Mouse (Mus musculus) left cerebral cortex, postnatal 25 days (tissue): ENCODE measurements at regions not wholly inside any gene's neighbourhood (a gene's known extent, or its start where the extent isn't known, plus 50 kb on each side); places are given as distances from the start of the nearest gene placed in this dataset.
"Not testable (repeated sequence)": the region's sequence is repeated elsewhere in the genome, so short reads cannot be mapped to it uniquely, and the experiment has no call there.

Source experiments
- DNase-seq, 2 experiments: peaks; one replicate each; pipeline ENCODE4 v3.0.0; 2022; ENCODE audit warnings: low spot score in 2 of 2, mixed read lengths in 1 of 2
- intact Hi-C: fragments of 180-260 bp; cut with DNase I; formaldehyde crosslinking; loops from one replicate; pipeline ENCODE4 v1.15.1; 2025

GRCm38 (mm10) chr2:15273446-15273845, 218.6 kb upstream of the Nsun6 start:
- no peak for DNase-seq
- intact Hi-C loops = no loop called here

GRCm38 (mm10) chr2:15260486-15261165, 205.8 kb upstream of the Nsun6 start:
- peak in 1 of 2 experiments; percentile 9 for DNase-seq
- intact Hi-C loops = loop anchor here (5.0 kb wide), 1 partner anchor 1052 kb away; no protein-coding TSS in a partner anchor

GRCm38 (mm10) chr2:15242276-15242675, 187.4 kb upstream of the Nsun6 start:
- intact Hi-C loops, DNase-seq: not testable (repeated sequence)

- intact Hi-C loops = no loop called here
- DNase-seq = peak in 1 of 2 experiments; percentile 2
Observed at GRCm38 (mm10) chr2:15221910-15222309, 167.0 kb upstream of the Nsun6 start.

GRCm38 (mm10) chr2:15188091-15188490, 133.2 kb upstream of the Nsun6 start:
- intact Hi-C loops = no loop called here
- DNase-seq = no peak

- intact Hi-C loops = no loop called here
- no peak for DNase-seq
Observed at GRCm38 (mm10) chr2:15181000-15181399, 126.1 kb upstream of the Nsun6 start.

- intact Hi-C loops = no loop called here
- DNase-seq = no peak
Observed at GRCm38 (mm10) chr2:15166435-15167024, 111.7 kb upstream of the Nsun6 start.

GRCm38 (mm10) chr2:15165830-15166229, 111.0 kb upstream of the Nsun6 start:
- intact Hi-C loops = no loop called here
- peak in 1 of 2 experiments; percentile 27 for DNase-seq

GRCm38 (mm10) chr2:15163732-15164418, 109.0 kb upstream of the Nsun6 start:
- no peak for DNase-seq
- intact Hi-C loops = no loop called here

- no peak for DNase-seq
- intact Hi-C loops = no loop called here
Observed at GRCm38 (mm10) chr2:15161831-15162230, 107.0 kb upstream of the Nsun6 start.

GRCm38 (mm10) chr2:15157622-15158021, 102.8 kb upstream of the Nsun6 start:
- peak in 1 of 2 experiments; percentile 24 for DNase-seq
- intact Hi-C loops = no loop called here

- intact Hi-C loops = no loop called here
- no peak for DNase-seq
Observed at GRCm38 (mm10) chr2:15150823-15151222, 96.0 kb upstream of the Nsun6 start.

- intact Hi-C loops = no loop called here
- no peak for DNase-seq
Observed at GRCm38 (mm10) chr2:15148381-15148780, 93.5 kb upstream of the Nsun6 start.

GRCm38 (mm10) chr2:15146986-15147385, 92.1 kb upstream of the Nsun6 start:
- DNase-seq = no peak
- intact Hi-C loops = no loop called here

- no peak for DNase-seq
- intact Hi-C loops = no loop called here
Observed at GRCm38 (mm10) chr2:15146414-15146813, 91.5 kb upstream of the Nsun6 start.

GRCm38 (mm10) chr2:15144781-15145180, 89.9 kb upstream of the Nsun6 start:
- DNase-seq = no peak
- intact Hi-C loops = no loop called here

- no peak for DNase-seq
- intact Hi-C loops = no loop called here
Observed at GRCm38 (mm10) chr2:15139877-15140276, 85.0 kb upstream of the Nsun6 start.
